Mouse (Mus musculus) adrenal gland, adult 18-20 months (tissue): ENCODE data around the gene Nudt3. TPM values are rescaled to one million over a fixed set of nuclear protein-coding genes. Genes with fewer than 3 reads are reported as not detected.
"Not testable (repeated sequence)": the region's sequence is repeated elsewhere in the genome, so short reads cannot be mapped to it uniquely, and the experiment has no call there.

Experiments used
- DNase-seq, 2 experiments: peaks; one replicate each; pipeline ENCODE4 v3.0.0; 2021 to 2022; ENCODE audit warnings: low spot score in 2 of 2
- long read RNA-seq, 2 experiments: library from polyadenylated mRNA; stranded (forward); transcript quantifications; one replicate each; pipeline ENCODE4 v2.0.0; 2021
- total RNA-seq, 2 experiments: library from RNA; stranded (reverse); gene quantifications; 1 replicate in 1 of 2; 2 replicates in 1 of 2; pipeline ENCODE4 v1.2.3; 2021

The Nudt3 gene
- total RNA-seq = 100 to 1,000 TPM; 201 to 202 TPM
- long read RNA-seq, experiment 1, transcript Nudt3-201 (5 exons, 2,223 nt) = major isoform, 47 of 51 reads
- long read RNA-seq, experiment 1, partial matches to known transcripts = 0 of 51 reads
- long read RNA-seq, experiment 1, other reads (novel, unspliced or antisense) = 3 of 51 reads
- long read RNA-seq, experiment 2, transcript Nudt3-201 (5 exons, 2,223 nt) = major isoform, 48 of 71 reads
- long read RNA-seq, experiment 2, partial matches to known transcripts = 0 of 71 reads
- long read RNA-seq, experiment 2, other reads (novel, unspliced or antisense) = 22 of 71 reads

GRCm38 (mm10) chr17:27623360-27624326, at the start of gene Nudt3:
Nudt3 (minus strand) TSS chr17:27623495.
- DNase-seq = peak; percentile 90

GRCm38 (mm10) chr17:27671720-27672119, 48.4 kb upstream of the Nudt3 start:
- DNase-seq = no peak

GRCm38 (mm10) chr17:27658767-27659166, 35.5 kb upstream of the Nudt3 start:
- DNase-seq = no peak

- no peak for DNase-seq
These were observed 33.8 kb upstream of the Nudt3 start for GRCm38 (mm10) chr17:27657123-27657522.

GRCm38 (mm10) chr17:27656414-27656813, 33.1 kb upstream of the Nudt3 start:
- no peak for DNase-seq

GRCm38 (mm10) chr17:27656011-27656399, 32.7 kb upstream of the Nudt3 start:
- DNase-seq = no peak

GRCm38 (mm10) chr17:27655089-27656010, 32.1 kb upstream of the Nudt3 start, which contains the start of gene Pacsin1:
Pacsin1 (plus strand) TSS chr17:27655509.
- DNase-seq = peak; percentile 41 to 51

GRCm38 (mm10) chr17:27653253-27653959, 30.1 kb upstream of the Nudt3 start:
- DNase-seq = no peak

GRCm38 (mm10) chr17:27652046-27652790, 28.9 kb upstream of the Nudt3 start:
- DNase-seq = no peak

GRCm38 (mm10) chr17:27650586-27650985, 27.3 kb upstream of the Nudt3 start:
- DNase-seq = no peak

- DNase-seq = peak; percentile 60 to 63
These were observed 26.9 kb upstream of the Nudt3 start for GRCm38 (mm10) chr17:27650160-27650559.

- no peak for DNase-seq
These were observed 22.5 kb upstream of the Nudt3 start for GRCm38 (mm10) chr17:27645807-27646206.

- DNase-seq = no peak
These were observed 21.3 kb upstream of the Nudt3 start for GRCm38 (mm10) chr17:27644572-27644971.

GRCm38 (mm10) chr17:27643756-27644155, 20.5 kb upstream of the Nudt3 start:
- no peak for DNase-seq

GRCm38 (mm10) chr17:27643101-27643500, 19.8 kb upstream of the Nudt3 start:
- no peak for DNase-seq

- no peak for DNase-seq
These were observed 19.3 kb upstream of the Nudt3 start for GRCm38 (mm10) chr17:27642491-27643062.

- DNase-seq = not testable (repeated sequence)
These were observed 16.6 kb upstream of the Nudt3 start for GRCm38 (mm10) chr17:27639851-27640250.

- no peak for DNase-seq
These were observed 15.6 kb upstream of the Nudt3 start for GRCm38 (mm10) chr17:27638921-27639332.

- no peak for DNase-seq
These were observed 14.0 kb upstream of the Nudt3 start for GRCm38 (mm10) chr17:27637333-27637732.
